Mouse (Mus musculus) ES-E14 (cell line): ENCODE measurements around the gene Hap1. TPM values are rescaled to one million over a fixed set of nuclear protein-coding genes. Genes with fewer than 3 reads are reported as not detected.

Experiments used
- DNase-seq: peaks from one replicate; pipeline ENCODE4 v3.0.0-alpha.2; 2013; ENCODE audit warnings: low read depth, low spot score
- H3K27ac ChIP-seq: 2 replicates; pipeline ENCODE4 v1.5.1; 2012; ENCODE audit warnings: low read depth, mild to moderate bottlenecking, low read length, moderate library complexity, mixed read lengths; ENCODE audit not compliant: poor library complexity, insufficient read depth, severe bottlenecking
- H3K36me3 ChIP-seq: 2 replicates; pipeline ENCODE4 v1.6.1; 2012; ENCODE audit warnings: mild to moderate bottlenecking, low read length, moderate library complexity, mixed read lengths; ENCODE audit not compliant: control insufficient read depth, poor library complexity, insufficient read depth, severe bottlenecking
- H3K4me1 ChIP-seq, 2 experiments: fragments of 150-350 bp in 1 of 2; sonication (generic) in 1 of 2; 2 replicates each; pipeline ENCODE4 v1.6.1; 2012; ENCODE audit warnings: low read length in 2 of 2, mild to moderate bottlenecking in 1 of 2, mixed read lengths in 1 of 2; ENCODE audit not compliant: control insufficient read depth in 2 of 2, insufficient read depth in 2 of 2, poor library complexity in 1 of 2
- H3K4me3 ChIP-seq, 2 experiments: fragments of 150-350 bp in 1 of 2; sonication (generic) in 1 of 2; 2 replicates each; pipeline ENCODE4 v1.5.1; 2012; ENCODE audit warnings: low read length in 2 of 2, low read depth in 1 of 2, mild to moderate bottlenecking in 1 of 2, mixed read lengths in 1 of 2; ENCODE audit not compliant: insufficient read depth in 1 of 2, poor library complexity in 1 of 2, severe bottlenecking in 1 of 2
- H3K9ac ChIP-seq: 2 replicates; pipeline ENCODE4 v1.6.1; 2012; ENCODE audit warnings: low read depth, mild to moderate bottlenecking, low read length, mixed read lengths; ENCODE audit not compliant: poor library complexity, insufficient read depth, severe bottlenecking
- H3K9me3 ChIP-seq: fragments of 150-350 bp; sonication (generic); 2 replicates; pipeline ENCODE4 v1.6.1; 2012; ENCODE audit warnings: low read depth, mild to moderate bottlenecking, low read length; ENCODE audit not compliant: control insufficient read depth, insufficient read depth
- CHD2 ChIP-seq: IDR thresholded peaks from 2 replicates; pipeline ENCODE4 v1.6.1; 2014; ENCODE audit warnings: mild to moderate bottlenecking, low read depth, low read length, inconsistent platforms
- HCFC1 ChIP-seq: IDR thresholded peaks from 2 replicates; pipeline ENCODE4 v1.6.1; 2012; ENCODE audit warnings: low read length, inconsistent platforms, borderline replicate concordance; ENCODE audit not compliant: insufficient read depth
- MAFK ChIP-seq: IDR thresholded peaks from 2 replicates; pipeline ENCODE4 v1.6.1; 2014; ENCODE audit warnings: mild to moderate bottlenecking, low read depth, low read length, inconsistent platforms; ENCODE audit not compliant: insufficient read depth
- ZC3H11A ChIP-seq: IDR thresholded peaks from 2 replicates; pipeline ENCODE4 v1.6.1; 2012; ENCODE audit warnings: low read depth, mild to moderate bottlenecking, inconsistent platforms, low read length, borderline replicate concordance
- ZNF384 ChIP-seq: IDR thresholded peaks from 2 replicates; pipeline ENCODE4 v1.6.1; 2012; ENCODE audit warnings: low read depth, low read length, inconsistent platforms
- in situ Hi-C, 2 experiments: fragments of 600-800 bp; cut with MboI; formaldehyde crosslinking; loops; one replicate each; pipeline ENCODE4 v1.15.1; 2025; ENCODE audit warnings: low sequenced_read_pairs in 2 of 2, inconsistent platforms in 1 of 2; ENCODE audit not compliant: unreplicated experiment in 2 of 2
- total RNA-seq: library from RNA; depleted of rRNA; stranded (reverse); fragments of 300-350 nt; gene quantifications from 2 replicates; pipeline ENCODE4 v1.2.3, GENCODE M21; 2012

Gene Hap1
- total RNA-seq, 1 experiment = 21.4 TPM

DNA sequence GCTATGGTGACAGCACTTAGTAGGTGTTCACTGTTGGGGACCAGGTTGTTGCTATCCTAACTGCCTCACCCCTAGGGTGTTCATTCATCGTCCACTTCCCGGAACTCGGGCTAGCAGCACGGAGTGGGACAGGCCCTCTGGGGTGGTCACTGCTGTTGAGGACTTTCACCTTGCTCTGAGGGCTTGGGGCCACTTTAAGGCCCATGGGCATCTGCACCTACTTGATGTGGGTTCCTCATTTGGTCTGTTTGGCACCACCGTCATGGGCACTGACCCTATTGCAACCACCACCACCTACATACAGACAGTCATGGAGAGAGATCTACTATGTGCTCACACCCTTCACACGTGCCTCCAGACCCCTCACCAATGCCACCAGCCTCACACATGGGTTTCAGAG lies 31.2 kb upstream of the Hap1 start:
- Histone ChIP-seq H3K9me3 (no peaks in the 10 kb centered on the region), H3K4me1 (peaks cover 22 to 61% of the 10 kb centered on the region in 2 experiments), H3K9ac (0 out of 2 replicates have a peak overlapping the region, but pooled peaks have one; percentile 36), H3K36me3 (peaks cover 23% of the 10 kb centered on the region), H3K4me3 (peak overlapping the region; percentile 4 to 5; a peak in 2 of 4 replicates), H3K27ac (peak overlapping the region; percentile 92)
- DNase-seq = no peak
- in situ Hi-C loops = no loop called here
- TF ChIP-seq ZNF384 (no peak), ZC3H11A (no peak), HCFC1 (no peak), MAFK (no peak), CHD2 (no peak)

DNA sequence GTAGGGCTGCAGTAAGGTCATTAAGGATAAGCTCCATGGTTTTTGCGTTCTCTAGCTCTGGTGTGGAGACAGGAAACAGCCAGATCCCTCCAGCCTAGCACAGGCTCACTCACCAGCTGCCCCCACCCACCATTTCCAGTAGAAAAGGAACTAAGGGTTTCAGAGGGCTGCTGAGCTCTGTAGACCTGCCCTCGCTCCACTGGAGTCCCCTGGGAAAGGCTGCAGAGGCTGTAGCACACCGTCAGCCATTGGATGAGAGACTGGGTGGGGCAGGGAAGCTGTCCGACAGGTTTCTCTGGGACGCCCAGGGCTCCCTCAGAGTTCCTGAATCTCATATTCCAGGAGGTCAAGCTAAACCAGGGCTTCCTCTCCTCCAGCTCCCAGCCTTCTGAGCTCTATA lies 30.7 kb upstream of the Hap1 start:
- Histone ChIP-seq H3K9me3 (no peaks in the 10 kb centered on the region), H3K4me1 (peaks cover 19 to 63% of the 10 kb centered on the region in 2 experiments; a peak in 3 of 4 replicates), H3K27ac (peak overlapping the region; percentile 92), H3K9ac (peak overlapping the region; percentile 38; the same call in 1 of the 2 replicates), H3K4me3 (peak overlapping the region; percentile 4 to 5; a peak in 2 of 4 replicates), H3K36me3 (peaks cover 28% of the 10 kb centered on the region)
- in situ Hi-C loops = no loop called here
- DNase-seq = no peak
- TF ChIP-seq ZNF384 (no peak), ZC3H11A (no peak), CHD2 (no peak), MAFK (no peak), HCFC1 (no peak)

GRCm38 (mm10) chr11:100385016-100385415 lies 29.1 kb upstream of the Hap1 start:
- DNase-seq = no peak
- Histone ChIP-seq H3K27ac (peak overlapping the region; percentile 58; the same call in 1 of the 2 replicates), H3K9me3 (no peaks in the 10 kb centered on the region), H3K4me3 (no peak overlapping the region), H3K4me1 (peaks cover 17 to 50% of the 10 kb centered on the region in 2 experiments; a peak in 3 of 4 replicates), H3K9ac (peak overlapping the region; percentile 12; the same call in 1 of the 2 replicates), H3K36me3 (peaks cover 37% of the 10 kb centered on the region)
- in situ Hi-C loops = no loop called here
- TF ChIP-seq MAFK (no peak), HCFC1 (no peak), ZC3H11A (no peak), CHD2 (no peak), ZNF384 (no peak)

GRCm38 (mm10) chr11:100382682-100383081 lies 26.8 kb upstream of the Hap1 start:
- DNase-seq = no peak
- H3K27ac ChIP-seq = no peak overlapping the region
- in situ Hi-C loops = no loop called here
- no peak overlapping the region for H3K9ac ChIP-seq
- H3K36me3 ChIP-seq = peaks cover 52% of the 10 kb centered on the region
- H3K4me3 ChIP-seq = no peak overlapping the region
- no peaks in the 10 kb centered on the region for H3K9me3 ChIP-seq
- TF ChIP-seq ZNF384 (no peak), CHD2 (no peak), MAFK (no peak), HCFC1 (no peak), ZC3H11A (no peak)
- peaks cover 16 to 44% of the 10 kb centered on the region in 2 experiments; a peak in 3 of 4 replicates for H3K4me1 ChIP-seq

GRCm38 (mm10) chr11:100379311-100379710 lies 23.4 kb upstream of the Hap1 start:
- Histone ChIP-seq H3K4me3 (no peak overlapping the region), H3K9ac (no peak overlapping the region), H3K9me3 (no peaks in the 10 kb centered on the region), H3K36me3 (peaks cover 51% of the 10 kb centered on the region), H3K27ac (no peak overlapping the region), H3K4me1 (peaks cover 18 to 26% of the 10 kb centered on the region in 2 experiments; a peak in 3 of 4 replicates)
- TF ChIP-seq ZC3H11A (no peak), MAFK (no peak), CHD2 (no peak), HCFC1 (no peak), ZNF384 (no peak)
- DNase-seq = no peak
- in situ Hi-C loops = no loop called here
